Mouse (Mus musculus) megakaryocyte, embryonic 14.5 days (primary cell): ENCODE measurements at regions not wholly inside any gene's neighbourhood (a gene's known extent, or its start where the extent isn't known, plus 50 kb on each side); places are given as distances from the start of the nearest gene placed in this dataset.

Source experiments
- FLI1 ChIP-seq: IDR thresholded peaks from 2 replicates; pipeline ENCODE4 v1.6.1; 2012; ENCODE audit warnings: low read length, inconsistent platforms, mixed read lengths
- GATA1 ChIP-seq: IDR thresholded peaks from 3 replicates; pipeline ENCODE4 v1.6.1; 2012; ENCODE audit warnings: mixed read lengths, low read length, inconsistent platforms, borderline replicate concordance

DNA sequence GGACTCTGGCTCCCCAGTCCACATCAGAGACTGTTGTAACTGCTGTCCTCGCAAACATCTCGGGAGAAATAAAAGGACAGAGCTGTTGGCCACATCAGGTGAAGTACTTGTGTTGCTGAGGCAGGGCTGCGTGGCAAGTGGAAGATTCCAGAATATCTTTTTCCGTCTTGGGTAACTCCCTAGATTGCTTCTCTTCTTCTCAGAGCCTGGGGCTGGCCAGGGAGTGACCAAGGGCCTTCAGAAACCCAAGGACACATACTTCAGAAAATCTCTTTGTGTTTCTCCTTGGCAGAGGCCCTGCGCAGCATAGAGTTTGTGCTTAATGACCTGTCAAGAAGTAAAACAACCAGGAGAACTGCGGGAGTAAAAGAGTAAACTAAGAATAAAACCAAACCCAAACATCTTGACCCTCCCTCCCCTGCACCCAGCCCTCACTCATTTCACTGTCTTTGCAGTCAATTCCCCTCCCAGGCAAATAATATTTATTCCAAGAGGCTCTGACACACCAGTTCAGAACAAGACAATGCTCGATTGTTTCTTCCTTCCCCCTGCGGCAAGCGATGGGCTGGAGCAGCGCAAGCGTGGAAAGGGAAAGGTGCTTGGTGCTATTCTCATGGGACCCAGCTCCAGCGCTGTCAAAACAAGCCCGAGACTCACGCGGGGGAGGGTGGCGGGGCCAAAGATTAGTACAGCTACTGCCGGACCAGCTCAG lies 223.6 kb upstream of the Tmem45b start:
- TF ChIP-seq GATA1 (no peak), FLI1 (no peak)
